Mouse (Mus musculus) hindbrain, embryonic 12.5 days (tissue): ENCODE data around the gene Krba1. TPM values are rescaled to one million over a fixed set of nuclear protein-coding genes. Genes with fewer than 3 reads are reported as not detected.

Experiments
- ATAC-seq: fragments of 200-750 bp; cut with Nextera tagmentation; 2 replicates; pipeline ENCODE4 v1.8.0; 2017; ENCODE audit warnings: moderate TSS enrichment; ENCODE audit not compliant: low FRiP score
- H3K27ac ChIP-seq: fragments of 300-500 bp; sonication (generic); 2 replicates; pipeline ENCODE4 v1.5.1; 2016; ENCODE audit warnings: mild to moderate bottlenecking
- H3K27me3 ChIP-seq: fragments of 300-500 bp; sonication (generic); 2 replicates; pipeline ENCODE4 v1.6.1; 2016; ENCODE audit warnings: mild to moderate bottlenecking
- H3K36me3 ChIP-seq: fragments of 300-500 bp; sonication (generic); 2 replicates; pipeline ENCODE4 v1.6.1; 2016; ENCODE audit warnings: mild to moderate bottlenecking
- H3K4me1 ChIP-seq: fragments of 300-500 bp; sonication (generic); 2 replicates; pipeline ENCODE4 v1.6.1; 2016
- H3K4me2 ChIP-seq: fragments of 300-500 bp; sonication (generic); replicated peaks from 2 replicates; pipeline ENCODE4 v1.6.1; 2016; ENCODE audit warnings: mild to moderate bottlenecking
- H3K4me3 ChIP-seq: fragments of 300-500 bp; sonication (generic); 2 replicates; pipeline ENCODE4 v1.5.1; 2016; ENCODE audit warnings: mild to moderate bottlenecking
- H3K9ac ChIP-seq: fragments of 300-500 bp; sonication (generic); 2 replicates; pipeline ENCODE4 v1.6.1; 2016; ENCODE audit warnings: mild to moderate bottlenecking, moderate library complexity
- H3K9me3 ChIP-seq: fragments of 300-500 bp; sonication (generic); replicated peaks from 2 replicates; pipeline ENCODE4 v1.6.1; 2016; ENCODE audit warnings: mild to moderate bottlenecking
- WGBS: fragments of 180-500 bp; shearing (Covaris S2); methylation state at CpG from one replicate; pipeline ENCODE4 v1.1.7; 2016; 5-methylcytosine and 5-hydroxymethylcytosine counted together
- polyA plus RNA-seq: library from polyadenylated mRNA; unstranded; fragments of >200 nt; fragmentation: Nextera tagmentation; extraction: Ambion mirVana; gene quantifications from 2 replicates; pipeline ENCODE4 v1.2.1, GENCODE M21; 2016

Gene Krba1
- polyA plus RNA-seq, result 29.9 and 32.4 TPM in 2 replicates

GRCm38 (mm10) chr6:48395105-48396007, at the start of gene Krba1:
Krba1 (plus strand) TSS chr6:48395586.
- Histone ChIP-seq H3K4me3 (peak within 1 kb of the TSS; percentile 71), H3K4me2 (peak within 1 kb of the TSS; percentile 68), H3K27ac (peak within 1 kb of the TSS; percentile 70), H3K9ac (peak within 1 kb of the TSS; percentile 82), H3K9me3 (no peaks in the 10 kb centered on the region), H3K4me1 (peaks cover 17% of the 10 kb centered on the region), H3K27me3 (no peaks in the 10 kb centered on the region), H3K36me3 (no peaks in the 10 kb centered on the region)
- WGBS, result 1% methylated on average over 65 of the region's 65 CpGs
- peak; percentile 97 for ATAC-seq

- Histone ChIP-seq H3K36me3 (no peaks in the 10 kb centered on the region), H3K4me2 (no peak overlapping the region), H3K9ac (no peak overlapping the region), H3K4me1 (no peaks in the 10 kb centered on the region), H3K27ac (no peak overlapping the region), H3K9me3 (no peaks in the 10 kb centered on the region), H3K27me3 (no peaks in the 10 kb centered on the region), H3K4me3 (no peak overlapping the region)
- no peak for ATAC-seq
- WGBS, result 78% methylated on average over 3 of the region's 3 CpGs
These were observed 36.5 kb upstream of the Krba1 start for GRCm38 (mm10) chr6:48358897-48359296.

- no peak overlapping the region for H3K27ac ChIP-seq
- H3K4me3 ChIP-seq, result no peak overlapping the region
- no peaks in the 10 kb centered on the region for H3K36me3 ChIP-seq
- H3K4me1 ChIP-seq, result peaks cover 4% of the 10 kb centered on the region
- no peak overlapping the region for H3K9ac ChIP-seq
- no peaks in the 10 kb centered on the region for H3K27me3 ChIP-seq
- 37% methylated on average over 11 of the region's 11 CpGs for WGBS
- no peak overlapping the region for H3K4me2 ChIP-seq
- no peak for ATAC-seq
- no peaks in the 10 kb centered on the region for H3K9me3 ChIP-seq
These were observed 28.9 kb upstream of the Krba1 start for GRCm38 (mm10) chr6:48366322-48366996.

GRCm38 (mm10) chr6:48388221-48388620, 7.2 kb upstream of the Krba1 start:
- Histone ChIP-seq H3K4me1 (no peaks in the 10 kb centered on the region), H3K27ac (no peak overlapping the region), H3K36me3 (no peaks in the 10 kb centered on the region), H3K9me3 (no peaks in the 10 kb centered on the region), H3K4me2 (no peak overlapping the region), H3K4me3 (no peak overlapping the region), H3K27me3 (no peaks in the 10 kb centered on the region), H3K9ac (no peak overlapping the region)
- ATAC-seq, result no peak
- 77% methylated on average over 3 of the region's 3 CpGs for WGBS

GRCm38 (mm10) chr6:48393811-48394210, 1.6 kb upstream of the Krba1 start:
- Histone ChIP-seq H3K9ac (no peak overlapping the region), H3K27me3 (no peaks in the 10 kb centered on the region), H3K9me3 (no peaks in the 10 kb centered on the region), H3K36me3 (no peaks in the 10 kb centered on the region), H3K27ac (no peak overlapping the region), H3K4me3 (no peak overlapping the region), H3K4me2 (no peak overlapping the region), H3K4me1 (peaks cover 17% of the 10 kb centered on the region)
- no peak for ATAC-seq

GRCm38 (mm10) chr6:48396008-48396595, 716 bp downstream of the Krba1 start:
- Histone ChIP-seq H3K27ac (peak overlapping the region; percentile 70; the same call in 1 of the 2 replicates), H3K9ac (peak overlapping the region; percentile 82), H3K4me1 (peaks cover 17% of the 10 kb centered on the region), H3K9me3 (no peaks in the 10 kb centered on the region), H3K4me2 (peak overlapping the region; percentile 68), H3K4me3 (peak overlapping the region; percentile 71), H3K36me3 (no peaks in the 10 kb centered on the region), H3K27me3 (no peaks in the 10 kb centered on the region)
- 33% methylated on average over 15 of the region's 15 CpGs for WGBS
- no peak for ATAC-seq

- Histone ChIP-seq H3K9ac (peak overlapping the region; percentile 82; the same call in 1 of the 2 replicates), H3K9me3 (no peaks in the 10 kb centered on the region), H3K36me3 (no peaks in the 10 kb centered on the region), H3K4me2 (peak overlapping the region; percentile 68), H3K4me1 (peaks cover 17% of the 10 kb centered on the region), H3K27ac (no peak overlapping the region), H3K27me3 (no peaks in the 10 kb centered on the region), H3K4me3 (peak overlapping the region; percentile 71; the same call in 1 of the 2 replicates)
- no peak for ATAC-seq
- 100% methylated on average over 1 of the region's 1 CpGs for WGBS
These were observed 1.3 kb downstream of the Krba1 start for GRCm38 (mm10) chr6:48396686-48397085.

- no peak overlapping the region for H3K27ac ChIP-seq
- H3K27me3 ChIP-seq, result no peaks in the 10 kb centered on the region
- no peak overlapping the region for H3K4me2 ChIP-seq
- no peaks in the 10 kb centered on the region for H3K9me3 ChIP-seq
- no peaks in the 10 kb centered on the region for H3K36me3 ChIP-seq
- no peak overlapping the region for H3K4me3 ChIP-seq
- H3K4me1 ChIP-seq, result peaks cover 17% of the 10 kb centered on the region
- 0 out of 2 replicates have a peak overlapping the region, but pooled peaks have one; percentile 3 for H3K9ac ChIP-seq
- no peak for ATAC-seq
- 67% methylated on average over 4 of the region's 4 CpGs for WGBS
These were observed 1.9 kb downstream of the Krba1 start for GRCm38 (mm10) chr6:48397336-48397735.

GRCm38 (mm10) chr6:48399906-48400305, 4.5 kb downstream of the Krba1 start:
- H3K9ac ChIP-seq, result no peak overlapping the region
- no peak overlapping the region for H3K4me3 ChIP-seq
- no peak for ATAC-seq
- 96% methylated on average over 5 of the region's 5 CpGs for WGBS
- no peaks in the 10 kb centered on the region for H3K27me3 ChIP-seq
- H3K9me3 ChIP-seq, result no peaks in the 10 kb centered on the region
- H3K4me2 ChIP-seq, result no peak overlapping the region
- H3K36me3 ChIP-seq, result peaks cover 12% of the 10 kb centered on the region
- H3K4me1 ChIP-seq, result peaks cover 16% of the 10 kb centered on the region
- H3K27ac ChIP-seq, result no peak overlapping the region

GRCm38 (mm10) chr6:48404071-48404470, 8.7 kb downstream of the Krba1 start:
- Histone ChIP-seq H3K27me3 (no peaks in the 10 kb centered on the region), H3K9ac (no peak overlapping the region), H3K4me1 (no peaks in the 10 kb centered on the region), H3K27ac (no peak overlapping the region), H3K36me3 (peaks cover 52% of the 10 kb centered on the region), H3K9me3 (no peaks in the 10 kb centered on the region), H3K4me3 (no peak overlapping the region), H3K4me2 (no peak overlapping the region)
- ATAC-seq, result no peak
- 99% methylated on average over 5 of the region's 5 CpGs for WGBS

GRCm38 (mm10) chr6:48409726-48410343, 14.4 kb downstream of the Krba1 start:
- H3K4me1 ChIP-seq, result no peaks in the 10 kb centered on the region
- no peak for ATAC-seq
- H3K4me2 ChIP-seq, result no peak overlapping the region
- H3K27me3 ChIP-seq, result no peaks in the 10 kb centered on the region
- no peaks in the 10 kb centered on the region for H3K9me3 ChIP-seq
- WGBS, result 98% methylated on average over 4 of the region's 4 CpGs
- no peak overlapping the region for H3K4me3 ChIP-seq
- H3K9ac ChIP-seq, result no peak overlapping the region
- H3K27ac ChIP-seq, result no peak overlapping the region
- peaks cover 99% of the 10 kb centered on the region for H3K36me3 ChIP-seq

GRCm38 (mm10) chr6:48410551-48410950, 15.2 kb downstream of the Krba1 start:
- ATAC-seq, result no peak
- WGBS, result 87% methylated on average over 3 of the region's 3 CpGs
- Histone ChIP-seq H3K27me3 (no peaks in the 10 kb centered on the region), H3K4me2 (no peak overlapping the region), H3K9me3 (no peaks in the 10 kb centered on the region), H3K4me1 (no peaks in the 10 kb centered on the region), H3K4me3 (no peak overlapping the region), H3K36me3 (peaks cover 99% of the 10 kb centered on the region), H3K9ac (no peak overlapping the region), H3K27ac (no peak overlapping the region)
